ENCODE assay signal across 8 mouse cellular contexts in genomic region chr7:113250433-113250991, GRCm38 (mm10). TPM values are rescaled to one million over a fixed set of nuclear protein-coding genes. Genes with fewer than 3 reads are reported as not detected.
DNase-seq lines count a peak whose midpoint lies in the region; ATAC-seq and TF ChIP-seq lines count a peak whose summit lies in the region.

No protein-coding gene starts in this region.

- no peak overlapping the region for H3K9ac ChIP-seq in midbrain, embryonic 15.5 days

- H3K36me3 ChIP-seq in forebrain, embryonic 10.5 days (replicated peaks), result no peaks in the 10 kb centered on the region
- no peaks in the 10 kb centered on the region for H3K36me3 ChIP-seq in hindbrain, embryonic 10.5 days
- H3K36me3 ChIP-seq in midbrain, embryonic 15.5 days (replicated peaks), result no peaks in the 10 kb centered on the region

- WGBS in bone marrow, adult 2 months, result 52% methylated on average over 3 of the region's 3 CpGs
- 45% methylated on average over 3 of the region's 3 CpGs for WGBS in forebrain, embryonic 10.5 days
- 42% methylated on average over 3 of the region's 3 CpGs for WGBS in hindbrain, embryonic 10.5 days
- WGBS in midbrain, embryonic 15.5 days, result 39% methylated on average over 3 of the region's 3 CpGs

- TF ChIP-seq CTCF in left cerebral cortex, adult 2 months (IDR thresholded peaks at IDR 0.05), result peak; percentile 83
- TF ChIP-seq CTCF in bone marrow, adult 2 months (IDR thresholded peaks at IDR 0.05; ENCODE audit: control insufficient read depth, insufficient read depth, low read length), result peak; percentile 84

- no peaks in the 10 kb centered on the region for H3K4me1 ChIP-seq in bone marrow, adult 2 months (ENCODE audit: control insufficient read depth, insufficient read depth, low read length)
- H3K4me1 ChIP-seq in forebrain, embryonic 10.5 days, result peaks cover 35% of the 10 kb centered on the region
- peaks cover 32% of the 10 kb centered on the region for H3K4me1 ChIP-seq in hindbrain, embryonic 10.5 days (replicated peaks)
- peaks cover 41% of the 10 kb centered on the region for H3K4me1 ChIP-seq in midbrain, embryonic 15.5 days

- H3K4me3 ChIP-seq in left cerebral cortex, adult 2 months, result no peak overlapping the region
- no peak overlapping the region for H3K4me3 ChIP-seq in bone marrow, adult 2 months (replicated peaks; ENCODE audit: control insufficient read depth, low read depth, low read length)
- H3K4me3 ChIP-seq in forebrain, embryonic 10.5 days, result no peak overlapping the region
- no peak overlapping the region for H3K4me3 ChIP-seq in hindbrain, embryonic 10.5 days
- H3K4me3 ChIP-seq in midbrain, embryonic 15.5 days, result no peak overlapping the region

- H3K27me3 ChIP-seq in forebrain, embryonic 10.5 days (ENCODE audit: poor library complexity, severe bottlenecking), result no peaks in the 10 kb centered on the region
- no peaks in the 10 kb centered on the region for H3K27me3 ChIP-seq in hindbrain, embryonic 10.5 days (ENCODE audit: insufficient read depth, poor library complexity, severe bottlenecking)
- H3K27me3 ChIP-seq in midbrain, embryonic 15.5 days (replicated peaks), result no peaks in the 10 kb centered on the region

- H3K27ac ChIP-seq in left cerebral cortex, adult 2 months, result peak overlapping the region; percentile 88
- H3K27ac ChIP-seq in bone marrow, adult 2 months (ENCODE audit: control insufficient read depth, insufficient read depth, low read depth, low read length, poor library complexity), result no peak overlapping the region
- peak overlapping the region; percentile 56; the same call in 1 of the 2 replicates for H3K27ac ChIP-seq in forebrain, embryonic 10.5 days
- no peak overlapping the region for H3K27ac ChIP-seq in hindbrain, embryonic 10.5 days
- peak overlapping the region; percentile 79 for H3K27ac ChIP-seq in midbrain, embryonic 15.5 days

- no peak for TF ChIP-seq POLR2A in bone marrow, adult 2 months (IDR thresholded peaks at IDR 0.05; ENCODE audit: borderline replicate concordance, control insufficient read depth, low read depth, low read length)

- ATAC-seq in midbrain, embryonic 15.5 days (replicated peaks), result peak; percentile 51

- intact Hi-C loops in left cerebral cortex, adult 2 months (cut with DNase I), result loop anchor here (2.0 kb wide), 1 partner anchor 108 kb away; no protein-coding TSS in a partner anchor

- no peaks in the 10 kb centered on the region for H3K9me3 ChIP-seq in forebrain, embryonic 10.5 days
- H3K9me3 ChIP-seq in hindbrain, embryonic 10.5 days, result no peaks in the 10 kb centered on the region
- H3K9me3 ChIP-seq in midbrain, embryonic 15.5 days, result no peaks in the 10 kb centered on the region

- H3K4me2 ChIP-seq in midbrain, embryonic 15.5 days, result no peak overlapping the region

- peak; percentile 52 to 60 for DNase-seq in left cerebral cortex, adult 2 months (ENCODE audit: extremely low spot score in 1 of 2, low spot score in 2 of 2)
- no peak for DNase-seq in left cerebral cortex, adult 9 months (ENCODE audit: low spot score in 2 of 2)
- peak; percentile 39 for DNase-seq in forebrain, embryonic 10.5 days (ENCODE audit: extremely low spot score, low spot score)
- peak; percentile 42 for DNase-seq in hindbrain, embryonic 10.5 days (ENCODE audit: low spot score)
- peak; percentile 44 to 64 for DNase-seq in layer of hippocampus, postnatal 10 days (ENCODE audit: low spot score in 2 of 2)
- DNase-seq in thymus, postnatal 10 days (ENCODE audit: low spot score in 2 of 2), result peak; percentile 42 to 74

RNA-seq across cellular contexts. Expression of gene Arntl, which starts 43.2 kb away (rescaled TPM):
- 10 to 100 TPM; 41.6 to 50.4 TPM for total RNA-seq in left cerebral cortex, adult 2 months (2021)
- polyA plus RNA-seq in bone marrow, adult 2 months (2011; ENCODE audit: insufficient read depth, insufficient read length, low replicate concordance, missing spikeins), result 2.0 and 9.5 TPM in 2 replicates
- 7.7 and 8.6 TPM in 2 replicates for polyA plus RNA-seq in forebrain, embryonic 10.5 days (2016; fragmentation: Nextera tagmentation; extraction: Ambion mirVana)
- 7.2 and 7.3 TPM in 2 replicates for polyA plus RNA-seq in hindbrain, embryonic 10.5 days (2016; fragmentation: Nextera tagmentation; extraction: Ambion mirVana)
- 10 to 100 TPM; 26.3 to 28.1 TPM for total RNA-seq in layer of hippocampus, postnatal 10 days (2021)
- 15.4 and 16.7 TPM in 2 replicates for polyA plus RNA-seq in midbrain, embryonic 15.5 days (2015; fragmentation: Nextera tagmentation; extraction: Ambion mirVana)

Comparison
In these comparisons a context has a peak if more than half of its experiments do, and no peak if none do; other contexts are left out.
1. DNase-seq: peak in left cerebral cortex, adult 2 months (2 of 2), forebrain, embryonic 10.5 days (single experiment), hindbrain, embryonic 10.5 days (single experiment), layer of hippocampus, postnatal 10 days (2 of 2) and thymus, postnatal 10 days (2 of 2); none in left cerebral cortex, adult 9 months (0 of 2).
2. H3K27ac ChIP-seq: peak in left cerebral cortex, adult 2 months (single experiment), forebrain, embryonic 10.5 days (single experiment) and midbrain, embryonic 15.5 days (single experiment); none in bone marrow, adult 2 months (single experiment) and hindbrain, embryonic 10.5 days (single experiment).